Mouse (Mus musculus): ENCODE results near the gene Diras2. TPM values are rescaled to one million over a fixed set of nuclear protein-coding genes. Genes with fewer than 3 reads are reported as not detected.

The Diras2 gene
- polyA plus RNA-seq, 1 experiment from 2014 or later: 0.70 TPM

DNA sequence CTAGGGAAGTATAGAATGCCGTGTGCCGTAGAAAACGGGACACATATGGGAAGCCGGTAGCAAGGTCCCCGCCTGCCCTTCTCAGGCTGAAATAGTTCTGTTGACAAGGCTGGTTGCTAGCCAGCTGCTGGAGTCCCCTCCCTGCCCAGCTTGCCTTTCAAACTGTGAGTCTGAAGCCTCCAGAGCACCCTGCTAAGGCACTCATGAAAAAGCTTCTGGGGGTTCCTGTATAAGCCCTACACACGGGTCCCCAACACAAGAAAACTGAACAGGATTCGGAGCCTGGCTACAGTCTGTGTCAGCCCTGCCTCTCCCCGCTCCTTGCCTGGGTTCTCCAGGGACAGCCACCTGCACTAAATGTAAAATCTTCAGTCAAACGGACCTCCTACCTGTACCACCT, 2.3 kb downstream of the Diras2 start:
- H3K9me3 ChIP-seq (replicated peaks; ENCODE audit: control insufficient read depth, low read length): 0 out of 2 replicates have a peak, but pooled peaks cover 4% of the 10 kb centered on the region
- H3K27ac ChIP-seq (ENCODE audit: low read length): no peak overlapping the region
- no peak for ATAC-seq (ENCODE audit: insufficient read depth, low FRiP score)
- no peak overlapping the region for H3K4me3 ChIP-seq (replicated peaks; ENCODE audit: low read length)
- 59% methylated on average over 9 of the region's 9 CpGs for WGBS
- no peak overlapping the region for H3K9ac ChIP-seq (ENCODE audit: low read length)
- peaks cover 5% of the 10 kb centered on the region; the same call in 1 of the 2 replicates for H3K4me1 ChIP-seq (ENCODE audit: control insufficient read depth, insufficient read depth, low read length)
- no peak overlapping the region for H3K4me2 ChIP-seq (ENCODE audit: low read depth, low read length)
- H3K27me3 ChIP-seq (ENCODE audit: control insufficient read depth, insufficient read depth, low read length): peaks cover 12% of the 10 kb centered on the region
- H3K36me3 ChIP-seq (ENCODE audit: control insufficient read depth, insufficient read depth, low read length): no peaks in the 10 kb centered on the region

DNA sequence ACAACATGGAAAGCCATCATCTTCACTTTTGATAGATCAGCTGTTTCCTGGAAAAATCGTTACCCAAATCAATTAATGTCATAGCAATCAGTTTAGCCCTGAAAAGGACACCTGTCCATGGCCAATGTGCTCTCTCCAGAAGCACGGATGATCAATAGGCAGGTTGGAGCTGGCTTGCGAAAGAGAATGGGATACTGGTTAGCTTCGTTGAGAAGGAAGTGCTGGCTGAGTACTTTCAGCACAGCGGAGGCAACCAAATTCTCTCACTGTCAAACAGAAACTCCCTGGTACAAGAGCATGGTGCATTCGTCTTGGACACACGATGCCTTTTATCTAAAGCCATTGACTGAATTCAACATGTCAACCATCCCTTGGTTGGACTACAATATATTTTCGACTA, 2.8 kb downstream of the Diras2 start:
- H3K36me3 ChIP-seq (ENCODE audit: control insufficient read depth, insufficient read depth, low read length): no peaks in the 10 kb centered on the region
- no peak overlapping the region for H3K4me3 ChIP-seq (replicated peaks; ENCODE audit: low read length)
- H3K9ac ChIP-seq (ENCODE audit: low read length): no peak overlapping the region
- H3K4me2 ChIP-seq (ENCODE audit: low read depth, low read length): no peak overlapping the region
- no peak for ATAC-seq (ENCODE audit: insufficient read depth, low FRiP score)
- no peak overlapping the region for H3K27ac ChIP-seq (ENCODE audit: low read length)
- 0 out of 2 replicates have a peak, but pooled peaks cover 4% of the 10 kb centered on the region for H3K9me3 ChIP-seq (replicated peaks; ENCODE audit: control insufficient read depth, low read length)
- 75% methylated on average over 8 of the region's 8 CpGs for WGBS
- peaks cover 5% of the 10 kb centered on the region; the same call in 1 of the 2 replicates for H3K4me1 ChIP-seq (ENCODE audit: control insufficient read depth, insufficient read depth, low read length)
- peaks cover 12% of the 10 kb centered on the region for H3K27me3 ChIP-seq (ENCODE audit: control insufficient read depth, insufficient read depth, low read length)

DNA sequence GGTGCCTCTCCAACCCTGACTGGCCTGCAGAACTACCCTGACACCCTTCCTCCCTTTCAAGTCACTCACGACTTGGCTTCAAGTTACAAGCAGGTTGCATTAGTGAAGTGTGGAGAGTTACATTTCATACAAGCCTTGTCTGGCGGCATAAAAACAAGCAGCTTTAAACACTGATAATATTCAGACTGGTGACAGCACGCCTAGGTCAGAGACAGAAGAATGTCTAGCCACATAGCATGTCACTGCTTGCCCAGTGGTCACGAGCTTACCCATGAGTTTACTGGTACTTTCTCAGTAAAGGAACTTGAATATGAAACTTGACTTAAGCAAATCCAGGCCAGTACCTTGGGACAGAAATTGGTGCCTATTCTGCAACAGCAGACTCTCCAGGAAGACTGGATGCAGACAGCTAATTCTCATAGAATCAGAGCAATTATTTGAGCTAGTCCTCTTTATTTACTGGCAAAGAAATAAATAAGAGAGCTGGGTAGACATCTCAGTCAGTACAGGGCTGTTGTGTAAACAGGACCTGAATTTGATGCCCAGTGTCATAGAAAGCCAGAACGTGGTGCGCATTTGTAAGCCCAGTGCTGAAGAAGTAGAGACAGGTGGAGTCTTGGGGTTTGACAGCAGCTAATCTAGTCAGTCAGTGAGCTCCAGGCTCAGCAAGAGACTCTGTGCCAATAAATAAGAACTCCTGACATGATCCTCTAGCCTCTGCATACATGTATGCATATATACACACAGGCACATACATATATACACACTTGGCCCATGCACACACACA, 4.6 kb downstream of the Diras2 start:
- H3K27ac ChIP-seq (ENCODE audit: low read length): no peak overlapping the region
- no peak overlapping the region for H3K4me2 ChIP-seq (ENCODE audit: low read depth, low read length)
- 59% methylated on average over 6 of the region's 6 CpGs for WGBS
- H3K36me3 ChIP-seq (ENCODE audit: control insufficient read depth, insufficient read depth, low read length): no peaks in the 10 kb centered on the region
- H3K4me1 ChIP-seq (ENCODE audit: control insufficient read depth, insufficient read depth, low read length): peaks cover 5% of the 10 kb centered on the region; the same call in 1 of the 2 replicates
- no peak overlapping the region for H3K9ac ChIP-seq (ENCODE audit: low read length)
- no peak overlapping the region for H3K4me3 ChIP-seq (replicated peaks; ENCODE audit: low read length)
- no peaks in the 10 kb centered on the region for H3K9me3 ChIP-seq (replicated peaks; ENCODE audit: control insufficient read depth, low read length)
- peaks cover 12% of the 10 kb centered on the region for H3K27me3 ChIP-seq (ENCODE audit: control insufficient read depth, insufficient read depth, low read length)
- ATAC-seq (ENCODE audit: insufficient read depth, low FRiP score): no peak

DNA sequence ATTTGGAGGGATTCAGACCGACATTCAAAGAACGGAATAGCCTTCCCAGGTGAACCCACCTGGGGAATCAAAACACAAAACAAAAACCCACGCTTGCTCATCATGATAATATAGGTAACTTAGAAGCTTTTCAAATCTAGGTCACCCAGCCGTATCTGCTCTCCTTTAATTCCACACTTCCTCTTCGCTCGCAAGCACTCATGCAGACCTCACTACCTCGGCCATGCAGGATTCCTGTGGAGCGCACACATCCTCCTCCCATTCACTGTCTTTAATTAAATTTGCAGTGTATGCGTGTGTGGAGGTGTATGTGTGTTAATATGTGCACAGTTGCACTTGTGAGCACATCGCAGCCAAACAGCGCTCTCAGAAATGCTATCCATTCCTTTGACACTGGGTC, 6.8 kb downstream of the Diras2 start:
- Histone ChIP-seq H3K4me1 (ENCODE audit: control insufficient read depth, insufficient read depth, low read length) (no peaks in the 10 kb centered on the region), H3K9me3 (replicated peaks; ENCODE audit: control insufficient read depth, low read length) (no peaks in the 10 kb centered on the region), H3K27me3 (ENCODE audit: control insufficient read depth, insufficient read depth, low read length) (0 out of 2 replicates have a peak, but pooled peaks cover 4% of the 10 kb centered on the region), H3K4me3 (replicated peaks; ENCODE audit: low read length) (no peak overlapping the region), H3K27ac (ENCODE audit: low read length) (no peak overlapping the region), H3K9ac (ENCODE audit: low read length) (no peak overlapping the region), H3K36me3 (ENCODE audit: control insufficient read depth, insufficient read depth, low read length) (no peaks in the 10 kb centered on the region), H3K4me2 (ENCODE audit: low read depth, low read length) (no peak overlapping the region)
- WGBS: 91% methylated on average over 11 of the region's 11 CpGs
- no peak for ATAC-seq (ENCODE audit: insufficient read depth, low FRiP score)

DNA sequence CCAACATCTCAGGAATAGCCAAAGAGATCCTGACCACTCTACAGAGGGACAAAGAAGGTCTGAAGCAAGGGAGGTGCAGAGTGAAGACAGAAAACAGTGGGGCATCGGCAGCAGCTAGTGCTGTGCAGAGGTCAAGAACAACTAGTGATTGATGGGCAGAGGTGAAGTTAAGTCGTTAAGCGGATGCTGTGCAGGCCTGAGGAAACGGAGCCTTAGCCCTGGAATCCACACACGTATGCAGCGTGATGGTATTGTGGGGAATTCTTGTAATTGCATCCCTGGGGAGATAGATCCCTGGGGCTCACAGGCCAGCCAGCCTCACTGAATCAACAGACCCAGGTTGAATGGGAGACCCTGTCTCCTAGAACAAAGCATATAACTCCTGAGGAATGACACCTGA, 9.9 kb downstream of the Diras2 start:
- no peaks in the 10 kb centered on the region; the same call in 1 of the 2 replicates for H3K27me3 ChIP-seq (ENCODE audit: control insufficient read depth, insufficient read depth, low read length)
- no peak overlapping the region for H3K4me2 ChIP-seq (ENCODE audit: low read depth, low read length)
- no peak overlapping the region for H3K4me3 ChIP-seq (replicated peaks; ENCODE audit: low read length)
- WGBS: 30% methylated on average over 6 of the region's 6 CpGs
- H3K27ac ChIP-seq (ENCODE audit: low read length): no peak overlapping the region
- no peaks in the 10 kb centered on the region for H3K9me3 ChIP-seq (replicated peaks; ENCODE audit: control insufficient read depth, low read length)
- no peak for ATAC-seq (ENCODE audit: insufficient read depth, low FRiP score)
- H3K36me3 ChIP-seq (ENCODE audit: control insufficient read depth, insufficient read depth, low read length): no peaks in the 10 kb centered on the region
- H3K9ac ChIP-seq (ENCODE audit: low read length): no peak overlapping the region
- no peaks in the 10 kb centered on the region for H3K4me1 ChIP-seq (ENCODE audit: control insufficient read depth, insufficient read depth, low read length)

DNA sequence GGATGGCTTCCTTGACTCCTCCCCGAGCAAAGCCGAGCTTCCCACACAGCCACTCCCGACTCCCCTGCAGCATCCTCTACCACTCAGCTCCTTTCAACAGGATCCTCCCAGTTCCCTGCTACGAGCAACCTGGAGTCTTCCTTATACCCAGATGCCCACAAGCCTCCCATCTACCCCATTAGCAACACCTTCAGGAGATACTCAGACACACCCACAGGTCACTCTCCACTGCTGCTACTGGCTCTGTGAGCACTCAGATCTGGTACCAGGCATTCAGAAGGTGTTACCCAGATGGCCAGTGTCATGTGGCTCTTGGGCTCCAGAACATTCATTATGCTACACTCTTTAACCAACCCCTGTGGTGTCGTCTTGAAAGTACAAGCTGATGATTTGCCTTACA, 11.7 kb downstream of the Diras2 start:
- no peak overlapping the region for H3K4me3 ChIP-seq (replicated peaks; ENCODE audit: low read length)
- H3K36me3 ChIP-seq (ENCODE audit: control insufficient read depth, insufficient read depth, low read length): no peaks in the 10 kb centered on the region
- H3K9ac ChIP-seq (ENCODE audit: low read length): no peak overlapping the region
- WGBS: 78% methylated on average over 5 of the region's 5 CpGs
- H3K27me3 ChIP-seq (ENCODE audit: control insufficient read depth, insufficient read depth, low read length): no peaks in the 10 kb centered on the region; the same call in 1 of the 2 replicates
- no peaks in the 10 kb centered on the region for H3K9me3 ChIP-seq (replicated peaks; ENCODE audit: control insufficient read depth, low read length)
- H3K27ac ChIP-seq (ENCODE audit: low read length): no peak overlapping the region
- H3K4me1 ChIP-seq (ENCODE audit: control insufficient read depth, insufficient read depth, low read length): no peaks in the 10 kb centered on the region
- no peak overlapping the region for H3K4me2 ChIP-seq (ENCODE audit: low read depth, low read length)
- no peak for ATAC-seq (ENCODE audit: insufficient read depth, low FRiP score)

DNA sequence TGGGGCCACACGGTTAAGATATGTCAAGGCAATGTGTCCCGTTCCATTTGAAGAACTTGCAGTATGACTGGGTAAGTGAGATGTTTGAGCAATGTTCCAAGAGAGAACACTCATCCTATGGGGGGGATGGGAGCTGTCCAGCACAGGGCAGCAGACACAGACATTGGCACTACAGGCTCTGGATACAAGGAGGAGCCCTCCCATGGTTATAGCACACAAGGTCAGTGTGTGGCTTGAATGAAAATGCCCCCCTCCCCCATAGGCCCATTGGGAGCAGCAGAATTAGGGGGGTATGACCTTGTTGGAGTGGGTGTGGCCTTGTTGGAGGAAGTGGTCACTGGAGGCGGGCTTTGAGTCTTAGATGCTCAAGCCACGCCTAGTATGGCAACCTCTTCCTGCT, 12.7 kb downstream of the Diras2 start:
- ATAC-seq (ENCODE audit: insufficient read depth, low FRiP score): no peak
- WGBS: 90% methylated on average over 4 of the region's 4 CpGs

DNA sequence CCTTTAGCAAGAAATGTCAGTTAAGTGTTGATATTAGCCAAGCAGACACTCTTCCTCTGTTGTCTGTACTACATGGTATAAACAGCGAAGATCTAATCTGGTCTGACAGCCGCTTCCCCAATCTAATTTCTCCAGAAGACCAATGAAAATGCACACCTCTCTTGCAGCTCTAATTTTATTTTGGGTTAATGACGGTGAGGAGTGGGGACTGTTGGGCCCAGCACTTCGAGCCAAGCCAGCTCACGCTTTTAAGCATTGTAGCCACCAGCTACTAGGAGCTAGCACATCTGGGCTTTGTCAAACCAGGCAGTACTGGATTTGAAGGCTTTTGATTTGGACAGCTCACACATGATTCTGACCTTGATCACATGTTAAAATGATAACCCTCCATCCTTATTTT, 14.1 kb downstream of the Diras2 start:
- 67% methylated on average over 5 of the region's 5 CpGs for WGBS
- H3K4me1 ChIP-seq (ENCODE audit: control insufficient read depth, insufficient read depth, low read length): no peaks in the 10 kb centered on the region

More for the DNA sequence above, 12.7 kb downstream of the Diras2 start:
- no peaks in the 10 kb centered on the region for H3K36me3 ChIP-seq (ENCODE audit: control insufficient read depth, insufficient read depth, low read length)
- H3K4me2 ChIP-seq (ENCODE audit: low read depth, low read length): no peak overlapping the region
- H3K9me3 ChIP-seq (replicated peaks; ENCODE audit: control insufficient read depth, low read length): no peaks in the 10 kb centered on the region
- no peak overlapping the region for H3K27ac ChIP-seq (ENCODE audit: low read length)
- no peaks in the 10 kb centered on the region; the same call in 1 of the 2 replicates for H3K27me3 ChIP-seq (ENCODE audit: control insufficient read depth, insufficient read depth, low read length)
- no peaks in the 10 kb centered on the region for H3K4me1 ChIP-seq (ENCODE audit: control insufficient read depth, insufficient read depth, low read length)
- no peak overlapping the region for H3K4me3 ChIP-seq (replicated peaks; ENCODE audit: low read length)
- no peak overlapping the region for H3K9ac ChIP-seq (ENCODE audit: low read length)

DNA sequence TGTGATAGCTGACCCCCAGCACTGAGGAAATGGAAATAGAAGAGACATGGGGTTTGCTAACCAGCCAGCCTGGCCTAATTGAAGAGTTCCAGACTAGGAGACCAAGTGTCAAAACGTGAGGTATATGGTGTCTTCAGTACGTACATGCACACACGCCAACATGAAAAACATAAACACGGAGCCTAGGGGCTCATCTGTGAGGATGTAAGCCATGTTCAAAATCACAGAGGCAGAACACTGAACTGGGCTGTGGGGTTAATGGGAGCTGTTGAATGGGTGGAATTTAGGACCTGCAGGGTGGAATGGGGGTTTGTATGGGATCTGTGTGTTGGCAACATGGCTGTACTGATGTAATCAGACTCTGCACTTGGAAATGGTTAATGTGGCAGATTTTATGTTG, 14.5 kb downstream of the Diras2 start:
- H3K4me1 ChIP-seq (ENCODE audit: control insufficient read depth, insufficient read depth, low read length): no peaks in the 10 kb centered on the region
- ATAC-seq (ENCODE audit: insufficient read depth, low FRiP score): no peak
- H3K4me2 ChIP-seq (ENCODE audit: low read depth, low read length): no peak overlapping the region
- H3K27me3 ChIP-seq (ENCODE audit: control insufficient read depth, insufficient read depth, low read length): no peaks in the 10 kb centered on the region; the same call in 1 of the 2 replicates
- WGBS: 75% methylated on average over 4 of the region's 4 CpGs
- no peak overlapping the region for H3K9ac ChIP-seq (ENCODE audit: low read length)
- no peak overlapping the region for H3K27ac ChIP-seq (ENCODE audit: low read length)
- no peaks in the 10 kb centered on the region for H3K36me3 ChIP-seq (ENCODE audit: control insufficient read depth, insufficient read depth, low read length)
- no peak overlapping the region for H3K4me3 ChIP-seq (replicated peaks; ENCODE audit: low read length)
- H3K9me3 ChIP-seq (replicated peaks; ENCODE audit: control insufficient read depth, low read length): no peaks in the 10 kb centered on the region

More for the DNA sequence above, 14.1 kb downstream of the Diras2 start:
- no peaks in the 10 kb centered on the region for H3K9me3 ChIP-seq (replicated peaks; ENCODE audit: control insufficient read depth, low read length)
- H3K27ac ChIP-seq (ENCODE audit: low read length): no peak overlapping the region
- no peak overlapping the region for H3K4me2 ChIP-seq (ENCODE audit: low read depth, low read length)
- no peaks in the 10 kb centered on the region for H3K36me3 ChIP-seq (ENCODE audit: control insufficient read depth, insufficient read depth, low read length)
- no peak overlapping the region for H3K4me3 ChIP-seq (replicated peaks; ENCODE audit: low read length)
- ATAC-seq (ENCODE audit: insufficient read depth, low FRiP score): no peak
- no peaks in the 10 kb centered on the region; the same call in 1 of the 2 replicates for H3K27me3 ChIP-seq (ENCODE audit: control insufficient read depth, insufficient read depth, low read length)
- H3K9ac ChIP-seq (ENCODE audit: low read length): no peak overlapping the region

All from stomach, embryonic 16.5 days (tissue).